Mouse (Mus musculus) MEL (cell line): Measurements from ENCODE around the gene Dlgap1.

Source experiments
- BHLHE40 ChIP-seq: IDR thresholded peaks from 2 replicates; pipeline ENCODE4 v1.6.1; 2012; ENCODE audit warnings: low read depth, mild to moderate bottlenecking, inconsistent platforms, low read length, improper control_type of control experiment, borderline replicate concordance
- CTCF ChIP-seq, 3 experiments: IDR thresholded peaks in 2 of 3; conservative IDR thresholded peaks in 1 of 3; 2 replicates each; pipeline ENCODE4 v1.5.1; 2011 to 2012; ENCODE audit warnings: low read length in 3 of 3, low read depth in 2 of 3, mild to moderate bottlenecking in 2 of 3, improper control_type of control experiment in 1 of 3, inconsistent platforms in 1 of 3, mixed read lengths in 1 of 3, moderate library complexity in 1 of 3; ENCODE audit not compliant: control insufficient read depth in 1 of 3, insufficient read depth in 1 of 3, poor library complexity in 1 of 3, severe bottlenecking in 1 of 3
- ELF1 ChIP-seq: IDR thresholded peaks from 2 replicates; pipeline ENCODE4 v1.6.1; 2014; ENCODE audit warnings: low read depth, mild to moderate bottlenecking, inconsistent platforms, low read length, improper control_type of control experiment, moderate library complexity
- HCFC1 ChIP-seq: IDR thresholded peaks from 2 replicates; pipeline ENCODE4 v1.6.1; 2012; ENCODE audit warnings: low read depth, mild to moderate bottlenecking, inconsistent platforms, low read length, improper control_type of control experiment, moderate library complexity
- MYC ChIP-seq: IDR thresholded peaks from 2 replicates; pipeline ENCODE4 v1.6.1; 2011; ENCODE audit warnings: low read depth, mild to moderate bottlenecking, low read length, improper control_type of control experiment, moderate library complexity
- NELFE ChIP-seq: IDR thresholded peaks from 2 replicates; pipeline ENCODE4 v1.6.1; 2011; ENCODE audit warnings: low read depth, low read length, improper control_type of control experiment
- POLR2A ChIP-seq, 2 experiments: IDR thresholded peaks; 2 replicates each; pipeline ENCODE4 v1.6.1; 2011 to 2012; ENCODE audit warnings: low read length in 2 of 2, mild to moderate bottlenecking in 2 of 2, control low read depth in 1 of 2, improper control_type of control experiment in 1 of 2, low read depth in 1 of 2, moderate library complexity in 1 of 2; ENCODE audit not compliant: control insufficient read depth in 1 of 2, insufficient read depth in 1 of 2, poor library complexity in 1 of 2
- POLR2AphosphoS5 ChIP-seq: IDR thresholded peaks from 2 replicates; pipeline ENCODE4 v1.6.1; 2012; ENCODE audit warnings: low read depth, borderline replicate concordance, mild to moderate bottlenecking, inconsistent platforms, low read length, moderate library complexity, mixed read lengths
- TCF12 ChIP-seq: IDR thresholded peaks from 2 replicates; pipeline ENCODE4 v1.6.1; 2014; ENCODE audit warnings: low read depth, mild to moderate bottlenecking, inconsistent platforms, low read length, improper control_type of control experiment, moderate library complexity
- ZNF384 ChIP-seq: IDR thresholded peaks from 2 replicates; pipeline ENCODE4 v1.6.1; 2012; ENCODE audit warnings: low read depth, mild to moderate bottlenecking, inconsistent platforms, low read length, improper control_type of control experiment

- no peak for TF ChIP-seq POLR2A (IDR thresholded peaks at IDR 0.05; ENCODE audit: control insufficient read depth in 1 of 2, insufficient read depth in 1 of 2, low read depth in 1 of 2, low read length in 2 of 2, poor library complexity in 1 of 2)
- no peak for TF ChIP-seq TCF12
- no peak for TF ChIP-seq BHLHE40
- TF ChIP-seq HCFC1, result no peak
- TF ChIP-seq MYC, result no peak
- no peak for TF ChIP-seq POLR2AphosphoS5
- TF ChIP-seq NELFE, result no peak
- TF ChIP-seq ZNF384, result no peak
- TF ChIP-seq CTCF (IDR thresholded peaks at IDR 0.05 in 2 of 3, conservative IDR thresholded peaks at IDR 0.05 in 1 of 3; ENCODE audit: control insufficient read depth in 1 of 3, insufficient read depth in 1 of 3, low read depth in 2 of 3, low read length in 3 of 3, poor library complexity in 1 of 3, severe bottlenecking in 1 of 3), result no peak
- TF ChIP-seq ELF1, result no peak
These were observed 862.7 kb downstream of the Dlgap1 start for GRCm38 (mm10) chr17:70831591-70831990.
